Comparison of ENCODE assay signal across 17 mouse cellular contexts in the genomic region with DNA sequence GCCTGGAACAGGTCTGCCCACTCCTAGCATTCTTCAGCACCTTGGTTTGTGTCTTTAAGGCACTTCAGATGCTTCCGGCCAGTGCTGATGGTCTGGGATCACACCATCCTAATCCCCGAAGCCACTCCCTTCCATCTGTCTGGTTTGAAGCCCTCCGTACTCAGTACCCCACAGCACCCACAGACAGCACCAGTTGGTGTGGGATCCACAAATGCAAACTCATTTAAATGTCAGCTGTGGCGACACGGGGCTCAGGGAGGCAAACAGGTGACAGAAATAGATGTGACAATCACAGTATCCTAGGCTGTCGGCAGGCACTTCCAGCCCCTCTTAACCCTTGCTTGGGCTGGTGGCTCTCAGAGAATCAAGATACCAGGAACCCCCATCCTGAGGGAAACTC.
DNase-seq lines count a peak whose midpoint lies in the region; ATAC-seq and TF ChIP-seq lines count a peak whose summit lies in the region.
"Had no signal": no experiment of that assay in that cellular context is flagged by ENCODE, and none has a peak within 500 bp of the region (broad histone marks: within the 10 kb centered on the region; RNA-seq: fewer than 3 reads in every experiment).

No protein-coding gene starts in this region.

- WGBS in forebrain, embryonic 13.5 days, result 43% methylated on average over 6 of the region's 6 CpGs
- 51% methylated on average over 6 of the region's 6 CpGs for WGBS in forebrain, embryonic 12.5 days
- 31% methylated on average over 6 of the region's 6 CpGs for WGBS in heart, embryonic 13.5 days
- 44% methylated on average over 6 of the region's 6 CpGs for WGBS in lung, postnatal 0 days

- no peaks in the 10 kb centered on the region for H3K9me3 ChIP-seq in forebrain, embryonic 13.5 days (replicated peaks)
- no peaks in the 10 kb centered on the region for H3K9me3 ChIP-seq in forebrain, embryonic 12.5 days
- no peaks in the 10 kb centered on the region for H3K9me3 ChIP-seq in heart, embryonic 13.5 days
- no peaks in the 10 kb centered on the region for H3K9me3 ChIP-seq in lung, postnatal 0 days (ENCODE audit: low read length)
- H3K9me3 ChIP-seq: hindbrain, embryonic 13.5 days; liver, embryonic 12.5 days; midbrain, embryonic 12.5 days; stomach, embryonic 15.5 days had no signal

- TF ChIP-seq CTCF in lung, postnatal 0 days (IDR thresholded peaks at IDR 0.05), result no peak

- ATAC-seq in forebrain, embryonic 13.5 days, result 0 out of 2 replicates have a peak, but pooled peaks have one; percentile 19
- no peak for ATAC-seq in forebrain, embryonic 12.5 days (ENCODE audit: low FRiP score)
- no peak for ATAC-seq in heart, embryonic 13.5 days (ENCODE audit: extremely low read depth, insufficient number of reproducible peaks, low FRiP score, low TSS enrichment)
- ATAC-seq in lung, postnatal 0 days, result peak; percentile 3; the same call in 1 of the 2 replicates
- ATAC-seq: liver, embryonic 12.5 days had no signal

- H3K4me3 ChIP-seq in forebrain, embryonic 13.5 days, result no peak overlapping the region
- H3K4me3 ChIP-seq in forebrain, embryonic 12.5 days (replicated peaks), result no peak overlapping the region
- no peak overlapping the region for H3K4me3 ChIP-seq in heart, embryonic 13.5 days
- H3K4me3 ChIP-seq in lung, postnatal 0 days (ENCODE audit: low read depth, low read length), result no peak overlapping the region
- H3K4me3 ChIP-seq: hindbrain, embryonic 13.5 days; layer of hippocampus, adult 2 months; left cerebral cortex, adult 2 months; liver, embryonic 12.5 days; midbrain, embryonic 12.5 days; stomach, embryonic 15.5 days had no signal

- H3K27ac ChIP-seq in forebrain, embryonic 13.5 days, result no peak overlapping the region
- no peak overlapping the region for H3K27ac ChIP-seq in forebrain, embryonic 12.5 days
- peak overlapping the region; percentile 32 for H3K27ac ChIP-seq in heart, embryonic 13.5 days (replicated peaks)
- 0 out of 2 replicates have a peak overlapping the region, but pooled peaks have one; percentile 55 for H3K27ac ChIP-seq in lung, postnatal 0 days (ENCODE audit: low read length)
- H3K27ac ChIP-seq: hindbrain, embryonic 13.5 days; layer of hippocampus, adult 2 months; left cerebral cortex, adult 2 months; liver, embryonic 12.5 days; midbrain, embryonic 12.5 days; stomach, embryonic 15.5 days had no signal

- H3K36me3 ChIP-seq in forebrain, embryonic 13.5 days (ENCODE audit: poor library complexity, severe bottlenecking), result no peaks in the 10 kb centered on the region
- H3K36me3 ChIP-seq in forebrain, embryonic 12.5 days (replicated peaks), result no peaks in the 10 kb centered on the region
- no peaks in the 10 kb centered on the region for H3K36me3 ChIP-seq in heart, embryonic 13.5 days
- H3K36me3 ChIP-seq in lung, postnatal 0 days (ENCODE audit: insufficient read depth, low read length), result no peaks in the 10 kb centered on the region
- H3K36me3 ChIP-seq: hindbrain, embryonic 13.5 days; liver, embryonic 12.5 days; midbrain, embryonic 12.5 days; stomach, embryonic 15.5 days had no signal

- no peaks in the 10 kb centered on the region for H3K27me3 ChIP-seq in forebrain, embryonic 13.5 days
- H3K27me3 ChIP-seq in forebrain, embryonic 12.5 days, result no peaks in the 10 kb centered on the region; the same call in 1 of the 2 replicates
- H3K27me3 ChIP-seq in heart, embryonic 13.5 days (replicated peaks), result peaks cover 26% of the 10 kb centered on the region
- no peaks in the 10 kb centered on the region for H3K27me3 ChIP-seq in lung, postnatal 0 days (replicated peaks; ENCODE audit: insufficient read depth, low read length)
- H3K27me3 ChIP-seq: hindbrain, embryonic 13.5 days; midbrain, embryonic 12.5 days; Patski; stomach, embryonic 15.5 days had no signal

- intact Hi-C loops in heart, postnatal 25 days (cut with DNase I), result no loop called here
- intact Hi-C loops in left cerebral cortex, postnatal 14 days (cut with DNase I), result no loop called here

- no peak for DNase-seq in heart, postnatal 25 days (ENCODE audit: low spot score)
- DNase-seq in lung, postnatal 0 days (ENCODE audit: low spot score), result no peak
- no peak for DNase-seq in lung, adult 18-20 months
- DNase-seq in left cerebral cortex, postnatal 14 days (ENCODE audit: low spot score in 2 of 2), result no peak
- no peak for DNase-seq in thymus, postnatal 25 days
- DNase-seq: cerebellum, adult 8-10 months; thymus, postnatal 14 days had no signal

- no peak overlapping the region for H3K4me2 ChIP-seq in forebrain, embryonic 13.5 days
- H3K4me2 ChIP-seq in forebrain, embryonic 12.5 days, result no peak overlapping the region
- H3K4me2 ChIP-seq in heart, embryonic 13.5 days, result peak overlapping the region; percentile 27
- no peak overlapping the region for H3K4me2 ChIP-seq in lung, postnatal 0 days (replicated peaks; ENCODE audit: low read depth, low read length)
- H3K4me2 ChIP-seq: hindbrain, embryonic 13.5 days; liver, embryonic 12.5 days; midbrain, embryonic 12.5 days; stomach, embryonic 15.5 days had no signal

- H3K4me1 ChIP-seq in forebrain, embryonic 13.5 days, result peaks cover 18% of the 10 kb centered on the region
- H3K4me1 ChIP-seq in forebrain, embryonic 12.5 days, result peaks cover 15% of the 10 kb centered on the region
- H3K4me1 ChIP-seq in heart, embryonic 13.5 days, result peaks cover 38% of the 10 kb centered on the region
- peaks cover 22% of the 10 kb centered on the region; the same call in 1 of the 2 replicates for H3K4me1 ChIP-seq in lung, postnatal 0 days (ENCODE audit: insufficient read depth, low read depth, low read length)
- H3K4me1 ChIP-seq: liver, embryonic 12.5 days had no signal

- H3K9ac ChIP-seq in forebrain, embryonic 13.5 days, result no peak overlapping the region
- no peak overlapping the region for H3K9ac ChIP-seq in forebrain, embryonic 12.5 days
- 0 out of 2 replicates have a peak overlapping the region, but pooled peaks have one; percentile 17 for H3K9ac ChIP-seq in heart, embryonic 13.5 days
- H3K9ac ChIP-seq in lung, postnatal 0 days (replicated peaks; ENCODE audit: low read depth), result no peak overlapping the region
- H3K9ac ChIP-seq: hindbrain, embryonic 13.5 days; liver, embryonic 12.5 days; midbrain, embryonic 12.5 days; stomach, embryonic 15.5 days had no signal

- no peak for TF ChIP-seq EP300 in lung, postnatal 0 days (IDR thresholded peaks at IDR 0.05)

Comparison
In these comparisons a context has a peak if more than half of its experiments do, and no peak if none do; other contexts are left out.
1. ATAC-seq: peak in forebrain, embryonic 13.5 days (single experiment) and lung, postnatal 0 days (single experiment); none in forebrain, embryonic 12.5 days (single experiment) and heart, embryonic 13.5 days (single experiment).
2. H3K27ac ChIP-seq: peak in heart, embryonic 13.5 days (single experiment) and lung, postnatal 0 days (single experiment); none in forebrain, embryonic 13.5 days (single experiment) and forebrain, embryonic 12.5 days (single experiment).